Mouse (Mus musculus): ENCODE results near the gene Med4. TPM values are rescaled to one million over a fixed set of nuclear protein-coding genes. Genes with fewer than 3 reads are reported as not detected.
A peak's percentile ranks its signal among the peaks of the same experiment; 100 is the strongest.

Med4 gene
- polyA plus RNA-seq, 1 experiment from 2014 or later, result 78.4 TPM

GRCm38 (mm10) chr14:73477077-73477476 lies 32.7 kb upstream of the Med4 start:
- H3K9ac ChIP-seq, result no peak overlapping the region
- H3K4me2 ChIP-seq, result no peak overlapping the region
- 95% methylated on average over 10 of the region's 10 CpGs for WGBS
- H3K27ac ChIP-seq, result no peak overlapping the region
- H3K4me3 ChIP-seq, result no peak overlapping the region
- ATAC-seq (ENCODE audit: insufficient number of reproducible peaks, low FRiP score, low TSS enrichment, low read depth), result no peak
- no peaks in the 10 kb centered on the region for H3K27me3 ChIP-seq
- no peaks in the 10 kb centered on the region for H3K9me3 ChIP-seq
- no peaks in the 10 kb centered on the region for H3K36me3 ChIP-seq
- peaks cover 35% of the 10 kb centered on the region for H3K4me1 ChIP-seq

- 53% methylated on average over 3 of the region's 3 CpGs for WGBS
- no peaks in the 10 kb centered on the region for H3K9me3 ChIP-seq
- H3K27ac ChIP-seq, result no peak overlapping the region
- no peaks in the 10 kb centered on the region for H3K36me3 ChIP-seq
- no peak overlapping the region for H3K4me3 ChIP-seq
- peaks cover 28% of the 10 kb centered on the region for H3K4me1 ChIP-seq
- H3K27me3 ChIP-seq, result no peaks in the 10 kb centered on the region
- no peak overlapping the region for H3K4me2 ChIP-seq
- no peak for ATAC-seq (ENCODE audit: insufficient number of reproducible peaks, low FRiP score, low TSS enrichment, low read depth)
- H3K9ac ChIP-seq, result no peak overlapping the region
Measured at GRCm38 (mm10) chr14:73478321-73478720, 31.5 kb upstream of the Med4 start.

- Histone ChIP-seq H3K9me3 (no peaks in the 10 kb centered on the region), H3K27me3 (no peaks in the 10 kb centered on the region), H3K9ac (no peak overlapping the region), H3K4me3 (no peak overlapping the region), H3K36me3 (no peaks in the 10 kb centered on the region), H3K4me2 (no peak overlapping the region), H3K4me1 (peaks cover 21% of the 10 kb centered on the region), H3K27ac (no peak overlapping the region)
- WGBS, result 74% methylated on average over 1 of the region's 1 CpGs
- no peak for ATAC-seq (ENCODE audit: insufficient number of reproducible peaks, low FRiP score, low TSS enrichment, low read depth)
Measured at GRCm38 (mm10) chr14:73479771-73480170, 30.1 kb upstream of the Med4 start.

DNA sequence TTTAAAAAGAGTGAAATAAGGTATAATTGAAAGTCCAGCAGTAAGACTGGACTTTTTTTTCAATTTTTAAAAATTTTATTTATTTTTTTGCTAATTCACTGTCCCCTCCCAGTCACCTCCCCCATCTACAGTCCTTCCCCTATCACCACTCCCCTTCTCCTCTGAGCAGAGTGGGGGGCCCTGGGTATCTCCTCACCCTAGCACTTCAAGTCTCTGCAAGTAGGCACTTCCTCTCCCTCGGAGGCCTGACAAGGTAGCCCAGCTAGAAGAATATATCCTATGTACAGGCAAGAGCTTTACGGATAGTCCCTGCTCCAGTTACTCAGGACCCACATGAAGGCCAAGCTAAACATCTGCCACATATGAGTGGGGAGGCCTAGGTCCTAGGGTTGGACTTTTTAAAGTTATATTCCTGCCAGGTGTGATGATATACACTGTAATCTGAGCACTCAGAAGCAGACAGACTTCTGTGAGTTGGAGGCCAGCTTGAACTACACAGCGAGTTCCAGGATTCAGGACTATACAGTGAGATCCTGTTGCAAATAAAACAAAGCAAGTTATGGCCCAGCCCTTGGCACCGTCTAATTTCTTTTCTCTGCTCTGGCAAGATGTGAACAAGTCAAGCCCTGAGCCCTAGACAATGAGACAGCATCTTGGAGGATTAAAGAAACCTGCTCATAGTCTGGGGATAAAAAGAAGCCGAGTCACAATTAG lies 26.2 kb upstream of the Med4 start:
- H3K4me2 ChIP-seq, result no peak overlapping the region

DNA sequence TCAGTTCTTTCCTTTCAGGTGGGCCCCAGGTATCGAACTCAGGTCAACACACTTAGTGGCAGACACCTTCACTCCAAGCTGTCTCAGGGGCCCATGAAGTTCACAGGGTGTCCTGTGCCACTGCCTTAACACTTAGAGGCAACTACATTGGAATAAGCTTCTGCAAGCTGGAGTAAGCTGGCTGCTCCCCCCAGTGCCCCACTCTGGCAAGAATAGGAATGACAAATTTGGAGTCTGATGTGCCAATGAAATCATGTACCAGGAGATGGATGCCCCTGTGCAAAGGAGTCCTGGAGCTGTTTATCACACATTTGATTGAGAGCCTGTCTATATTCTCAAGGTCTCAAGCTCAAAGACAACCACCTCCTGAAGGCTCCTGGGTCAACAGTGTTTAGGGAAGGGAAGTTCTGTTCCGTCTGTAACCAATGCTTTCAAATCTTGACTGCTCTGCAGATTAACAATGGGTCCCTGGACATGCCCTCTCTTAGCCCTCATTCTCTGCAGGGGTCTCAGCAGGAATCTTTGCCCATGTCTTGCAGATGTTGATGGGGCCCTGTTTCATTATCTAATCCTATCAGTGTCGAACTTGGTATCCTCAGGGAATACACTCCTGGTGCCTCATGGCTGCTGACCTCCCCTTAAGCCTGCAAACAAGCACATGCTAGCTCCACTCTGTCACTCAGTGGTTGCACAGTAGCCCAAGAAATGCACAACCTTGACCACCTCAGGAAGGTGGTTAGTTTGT lies 25.3 kb upstream of the Med4 start:
- H3K9me3 ChIP-seq, result no peaks in the 10 kb centered on the region
- no peaks in the 10 kb centered on the region for H3K36me3 ChIP-seq
- 71% methylated on average over 3 of the region's 3 CpGs for WGBS
- H3K4me3 ChIP-seq, result no peak overlapping the region
- no peaks in the 10 kb centered on the region for H3K27me3 ChIP-seq
- H3K9ac ChIP-seq, result no peak overlapping the region
- H3K27ac ChIP-seq, result no peak overlapping the region
- ATAC-seq (ENCODE audit: insufficient number of reproducible peaks, low FRiP score, low TSS enrichment, low read depth), result no peak
- H3K4me1 ChIP-seq, result peaks cover 8% of the 10 kb centered on the region
- no peak overlapping the region for H3K4me2 ChIP-seq

More for the DNA sequence above, 26.2 kb upstream of the Med4 start:
- ATAC-seq (ENCODE audit: insufficient number of reproducible peaks, low FRiP score, low TSS enrichment, low read depth), result no peak
- H3K9ac ChIP-seq, result no peak overlapping the region
- no peaks in the 10 kb centered on the region for H3K27me3 ChIP-seq
- H3K9me3 ChIP-seq, result no peaks in the 10 kb centered on the region
- WGBS, result 58% methylated on average over 5 of the region's 5 CpGs
- H3K4me3 ChIP-seq, result no peak overlapping the region
- H3K27ac ChIP-seq, result no peak overlapping the region
- H3K4me1 ChIP-seq, result peaks cover 8% of the 10 kb centered on the region
- no peaks in the 10 kb centered on the region for H3K36me3 ChIP-seq

DNA sequence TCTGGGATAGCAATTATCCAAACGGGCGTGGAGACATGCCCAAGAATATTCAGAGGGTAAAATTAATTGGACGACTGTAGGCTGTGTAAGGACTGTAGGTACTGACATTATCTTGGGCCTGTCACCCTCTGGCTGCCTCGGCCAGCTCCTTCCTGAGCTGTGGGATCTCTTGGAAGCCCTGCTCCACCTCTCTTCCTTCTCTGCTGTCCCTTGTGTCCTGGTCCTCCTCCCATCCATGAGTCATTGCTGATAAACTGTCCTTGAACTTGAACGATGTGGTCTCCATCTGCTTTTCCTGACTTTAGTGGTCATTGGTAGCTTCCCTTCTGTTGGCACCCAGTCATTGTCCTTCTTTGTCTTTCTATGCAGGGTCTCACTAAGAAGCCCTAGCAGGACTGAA lies 23.2 kb upstream of the Med4 start:
- Histone ChIP-seq H3K36me3 (no peaks in the 10 kb centered on the region), H3K27ac (no peak overlapping the region), H3K27me3 (no peaks in the 10 kb centered on the region), H3K4me1 (peaks cover 6% of the 10 kb centered on the region), H3K4me3 (no peak overlapping the region), H3K9ac (no peak overlapping the region), H3K4me2 (no peak overlapping the region), H3K9me3 (no peaks in the 10 kb centered on the region)
- ATAC-seq (ENCODE audit: insufficient number of reproducible peaks, low FRiP score, low TSS enrichment, low read depth), result no peak
- WGBS, result 71% methylated on average over 5 of the region's 5 CpGs

- Histone ChIP-seq H3K4me3 (no peak overlapping the region), H3K36me3 (no peaks in the 10 kb centered on the region), H3K4me2 (no peak overlapping the region), H3K27me3 (no peaks in the 10 kb centered on the region), H3K9ac (no peak overlapping the region), H3K9me3 (no peaks in the 10 kb centered on the region), H3K27ac (no peak overlapping the region), H3K4me1 (no peaks in the 10 kb centered on the region)
- ATAC-seq (ENCODE audit: insufficient number of reproducible peaks, low FRiP score, low TSS enrichment, low read depth), result no peak
- 89% methylated on average over 6 of the region's 6 CpGs for WGBS
Measured at GRCm38 (mm10) chr14:73493356-73493755, 16.5 kb upstream of the Med4 start.

DNA sequence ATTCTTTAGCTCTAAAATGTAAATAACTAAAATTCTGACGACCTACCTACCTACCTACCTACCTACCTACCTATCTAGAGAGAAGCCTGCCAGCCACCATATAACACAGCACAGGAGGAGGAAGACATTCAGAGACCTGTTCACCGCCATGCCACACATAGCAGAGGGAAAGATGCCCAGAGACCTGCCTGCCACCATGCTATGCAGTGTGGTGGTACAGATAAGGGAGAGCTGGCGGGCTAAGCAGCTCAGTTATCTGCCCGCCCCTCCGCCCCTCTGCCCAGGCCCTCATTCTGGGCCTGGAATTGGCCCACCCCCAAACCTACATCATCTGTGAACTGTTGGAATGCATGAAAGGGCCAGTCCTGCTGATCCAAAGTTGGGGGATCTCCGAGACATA lies 15.7 kb upstream of the Med4 start:
- H3K36me3 ChIP-seq, result no peaks in the 10 kb centered on the region
- no peak for ATAC-seq (ENCODE audit: insufficient number of reproducible peaks, low FRiP score, low TSS enrichment, low read depth)
- no peaks in the 10 kb centered on the region for H3K27me3 ChIP-seq
- H3K9ac ChIP-seq, result no peak overlapping the region
- H3K4me1 ChIP-seq, result no peaks in the 10 kb centered on the region
- no peak overlapping the region for H3K4me2 ChIP-seq
- 80% methylated on average over 6 of the region's 6 CpGs for WGBS
- H3K27ac ChIP-seq, result no peak overlapping the region
- no peaks in the 10 kb centered on the region for H3K9me3 ChIP-seq
- no peak overlapping the region for H3K4me3 ChIP-seq

GRCm38 (mm10) chr14:73495753-73496152 lies 14.1 kb upstream of the Med4 start:
- WGBS, result 71% methylated on average over 7 of the region's 7 CpGs
- Histone ChIP-seq H3K27ac (no peak overlapping the region), H3K4me3 (no peak overlapping the region), H3K36me3 (no peaks in the 10 kb centered on the region), H3K4me2 (no peak overlapping the region), H3K9ac (no peak overlapping the region), H3K9me3 (no peaks in the 10 kb centered on the region), H3K4me1 (no peaks in the 10 kb centered on the region), H3K27me3 (no peaks in the 10 kb centered on the region)
- no peak for ATAC-seq (ENCODE audit: insufficient number of reproducible peaks, low FRiP score, low TSS enrichment, low read depth)

DNA sequence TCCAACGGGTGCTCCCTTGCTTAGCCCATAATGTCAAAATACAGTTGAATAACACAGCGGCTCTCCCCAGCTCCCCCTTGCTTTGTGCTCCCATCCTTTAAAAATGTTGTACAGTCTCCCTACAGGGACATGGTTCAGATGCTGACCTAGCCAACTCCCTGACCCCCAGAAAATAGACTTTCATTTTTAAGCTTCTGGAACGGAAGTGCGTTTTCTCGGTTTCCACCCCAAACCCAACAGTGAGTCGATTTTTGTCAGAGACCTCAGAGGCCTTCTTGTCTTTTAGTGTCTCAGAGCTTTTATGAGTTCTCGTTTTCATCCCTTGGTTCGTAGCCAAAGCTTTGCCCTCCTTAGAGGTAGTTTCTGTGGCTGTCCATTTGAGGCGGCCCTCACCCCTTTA lies 8.5 kb upstream of the Med4 start:
- 77% methylated on average over 9 of the region's 9 CpGs for WGBS

DNA sequence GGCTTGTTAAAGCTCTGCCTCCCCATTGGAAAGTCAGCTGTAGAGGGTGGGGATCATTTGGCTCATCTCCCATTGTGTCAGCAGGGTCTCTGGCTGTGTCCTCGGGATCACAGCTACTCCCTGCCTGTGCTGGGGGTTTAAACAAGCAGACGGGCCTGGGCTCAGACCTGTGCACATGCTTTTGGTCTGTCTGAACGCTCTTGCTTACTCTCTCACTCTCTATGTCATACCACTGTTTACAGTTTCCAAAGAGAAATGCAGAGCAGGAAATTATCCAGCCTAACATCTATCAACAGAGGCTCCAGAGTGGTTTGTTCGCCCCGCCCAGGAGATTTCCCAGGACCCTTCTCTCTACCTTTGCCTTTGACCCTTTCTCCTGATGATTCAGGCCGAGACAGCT lies 8.1 kb upstream of the Med4 start:
- no peaks in the 10 kb centered on the region for H3K36me3 ChIP-seq
- H3K9me3 ChIP-seq, result no peaks in the 10 kb centered on the region
- no peaks in the 10 kb centered on the region for H3K27me3 ChIP-seq
- no peak overlapping the region for H3K4me2 ChIP-seq
- H3K4me1 ChIP-seq, result peaks cover 13% of the 10 kb centered on the region
- no peak overlapping the region for H3K4me3 ChIP-seq
- no peak for ATAC-seq (ENCODE audit: insufficient number of reproducible peaks, low FRiP score, low TSS enrichment, low read depth)
- H3K27ac ChIP-seq, result no peak overlapping the region
- 70% methylated on average over 6 of the region's 6 CpGs for WGBS
- H3K9ac ChIP-seq, result no peak overlapping the region

More for the DNA sequence above, 8.5 kb upstream of the Med4 start:
- no peak overlapping the region for H3K4me3 ChIP-seq
- no peaks in the 10 kb centered on the region for H3K9me3 ChIP-seq
- H3K9ac ChIP-seq, result no peak overlapping the region
- no peaks in the 10 kb centered on the region for H3K36me3 ChIP-seq
- peaks cover 13% of the 10 kb centered on the region for H3K4me1 ChIP-seq
- H3K27ac ChIP-seq, result no peak overlapping the region
- no peak for ATAC-seq (ENCODE audit: insufficient number of reproducible peaks, low FRiP score, low TSS enrichment, low read depth)
- no peak overlapping the region for H3K4me2 ChIP-seq
- no peaks in the 10 kb centered on the region for H3K27me3 ChIP-seq

DNA sequence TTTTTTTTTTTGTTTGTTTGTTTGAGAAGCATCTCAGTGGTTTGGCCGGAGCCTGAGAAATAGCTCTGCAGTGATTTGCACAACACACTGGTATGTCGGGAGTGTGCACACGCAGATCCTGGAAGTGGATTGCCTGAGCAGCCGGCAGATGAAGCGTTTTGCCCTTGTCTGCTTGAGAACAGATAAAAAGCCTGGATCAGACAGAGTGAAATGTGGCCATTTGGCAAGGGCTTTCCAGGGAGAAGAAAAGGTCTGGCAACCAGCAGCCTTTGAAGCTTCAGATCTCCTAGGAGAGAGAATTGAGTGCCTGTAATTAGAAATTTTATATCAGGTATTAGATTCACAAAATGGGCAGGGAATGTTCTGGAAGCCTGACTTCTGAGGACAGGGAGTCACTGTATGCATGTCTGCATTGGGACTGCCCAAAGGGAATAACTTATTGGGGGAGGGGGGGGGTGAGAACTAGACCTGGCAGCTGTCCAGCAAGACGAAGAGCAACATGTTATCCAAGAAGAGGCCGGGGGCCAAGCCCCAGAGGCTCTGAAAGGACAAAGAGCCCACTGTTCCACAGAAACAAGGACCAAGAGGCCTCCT lies 7.1 kb upstream of the Med4 start:
- Histone ChIP-seq H3K9me3 (no peaks in the 10 kb centered on the region), H3K27me3 (no peaks in the 10 kb centered on the region), H3K27ac (peak overlapping the region; percentile 38; the same call in 1 of the 2 replicates), H3K9ac (no peak overlapping the region), H3K4me2 (no peak overlapping the region), H3K4me1 (peaks cover 13% of the 10 kb centered on the region), H3K36me3 (no peaks in the 10 kb centered on the region), H3K4me3 (no peak overlapping the region)
- WGBS, result 27% methylated on average over 7 of the region's 7 CpGs
- no peak for ATAC-seq (ENCODE audit: insufficient number of reproducible peaks, low FRiP score, low TSS enrichment, low read depth)

Data from limb, embryonic 15.5 days (tissue).